Mouse (Mus musculus): ENCODE measurements around the gene Vps13a. TPM values are rescaled to one million over a fixed set of nuclear protein-coding genes. Genes with fewer than 3 reads are reported as not detected.

Gene Vps13a
- polyA plus RNA-seq, 1 experiment from 2014 or later = 7.5 TPM

DNA sequence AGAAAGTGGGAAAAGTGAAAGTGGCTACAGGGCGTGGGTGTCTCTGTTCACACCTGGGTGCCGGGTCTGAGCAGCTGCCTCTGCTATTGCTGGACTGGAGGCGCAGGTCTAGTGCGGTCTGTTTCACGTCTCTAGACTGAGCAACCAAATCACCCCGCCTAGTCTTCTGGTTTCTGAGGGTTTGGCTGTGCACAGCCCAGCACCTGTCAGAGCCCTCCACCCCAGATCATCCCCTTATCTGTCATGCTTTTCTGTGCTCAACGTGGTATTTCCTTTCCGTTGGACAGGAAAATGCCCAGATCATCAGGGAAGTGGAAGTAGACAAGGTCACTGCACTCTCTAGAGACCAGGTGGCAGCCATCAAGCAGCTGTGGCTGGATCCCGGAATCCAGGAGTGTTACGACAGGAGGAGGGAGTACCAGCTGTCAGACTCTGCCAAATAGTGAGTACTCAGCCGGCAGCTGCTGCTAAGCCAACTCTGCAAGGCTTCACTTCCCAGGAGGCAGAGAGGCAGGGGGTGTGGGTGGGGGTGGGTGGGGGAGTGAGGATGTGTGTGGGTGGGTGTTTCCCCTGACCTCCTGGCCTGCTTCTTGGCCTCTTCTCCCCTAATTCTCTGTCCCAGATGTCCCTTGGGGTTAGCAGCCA is 182.0 kb downstream of the Vps13a start:
- no peak overlapping the region for H3K27ac ChIP-seq
- 55% methylated on average over 11 of the region's 11 CpGs for WGBS
- H3K27me3 ChIP-seq (ENCODE audit: insufficient read depth, poor library complexity, severe bottlenecking) = peaks cover 4% of the 10 kb centered on the region; the same call in 1 of the 2 replicates
- H3K9me3 ChIP-seq = no peaks in the 10 kb centered on the region
- peak; percentile 38 for DNase-seq (ENCODE audit: low spot score)
- peaks cover 12% of the 10 kb centered on the region for H3K4me1 ChIP-seq (replicated peaks)
- no peaks in the 10 kb centered on the region for H3K36me3 ChIP-seq
- H3K4me3 ChIP-seq = no peak overlapping the region

GRCm38 (mm10) chr19:16597216-16597615 is 183.5 kb downstream of the Vps13a start:
- WGBS = 91% methylated on average over 6 of the region's 6 CpGs

DNA sequence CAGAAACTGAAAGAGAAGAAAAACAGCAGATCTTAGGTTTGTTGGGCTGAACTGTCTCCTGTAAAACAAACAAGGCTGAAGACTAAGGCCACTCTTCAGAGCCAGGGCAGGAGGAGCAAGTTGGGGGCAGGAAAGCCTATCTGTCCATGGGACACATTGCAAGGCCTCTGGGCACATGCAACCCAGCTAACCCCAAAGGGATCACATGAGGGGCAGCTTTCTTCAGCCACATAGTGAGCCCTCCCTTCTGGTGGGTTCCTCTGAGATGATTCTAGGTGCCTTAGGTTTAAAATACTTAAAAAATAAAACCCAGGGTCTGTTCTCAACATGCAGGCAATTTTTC is 186.8 kb downstream of the Vps13a start:
- H3K4me3 ChIP-seq = no peak overlapping the region

More at GRCm38 (mm10) chr19:16597216-16597615, 183.5 kb downstream of the Vps13a start:
- Histone ChIP-seq H3K9me3 (no peaks in the 10 kb centered on the region), H3K27ac (no peak overlapping the region), H3K4me3 (no peak overlapping the region), H3K4me1 (replicated peaks) (peaks cover 12% of the 10 kb centered on the region), H3K36me3 (no peaks in the 10 kb centered on the region), H3K27me3 (ENCODE audit: insufficient read depth, poor library complexity, severe bottlenecking) (peaks cover 4% of the 10 kb centered on the region; the same call in 1 of the 2 replicates)
- no peak for DNase-seq (ENCODE audit: low spot score)

DNA sequence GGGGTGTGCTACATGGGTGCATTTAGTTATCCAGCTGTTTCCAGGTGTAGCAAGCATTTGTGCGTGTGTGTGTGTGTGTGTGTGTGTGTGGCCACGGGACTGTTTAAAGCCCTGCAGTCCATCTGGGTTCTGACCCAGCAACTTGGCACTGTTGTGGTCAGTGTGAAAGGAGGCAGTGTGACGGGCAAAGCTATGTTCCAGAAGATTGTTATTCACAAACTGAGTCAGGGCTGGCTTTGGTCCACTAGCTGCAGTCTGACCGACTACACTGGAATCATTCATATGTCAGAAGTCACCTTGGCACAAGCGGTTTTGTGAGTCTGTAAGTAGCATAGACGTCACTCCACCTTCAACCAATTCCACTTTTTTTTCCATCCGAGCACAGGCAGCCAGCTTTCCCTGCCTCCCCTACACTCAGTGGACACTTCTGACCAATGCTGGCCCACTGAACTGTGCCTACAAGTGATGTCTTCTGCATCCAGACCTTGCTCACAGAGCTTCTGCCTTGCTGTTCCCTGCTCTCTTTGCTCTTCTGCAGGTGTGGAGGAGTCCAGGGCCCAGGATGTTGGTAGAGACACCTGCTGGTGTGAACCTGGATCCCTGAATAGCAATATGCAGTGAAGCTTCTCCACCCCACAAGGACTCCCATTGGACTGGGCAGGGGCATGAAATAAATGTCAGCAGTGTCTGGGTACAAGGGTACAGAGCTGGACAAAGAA is 187.3 kb downstream of the Vps13a start:
- Histone ChIP-seq H3K36me3 (no peaks in the 10 kb centered on the region), H3K9me3 (no peaks in the 10 kb centered on the region), H3K27me3 (ENCODE audit: insufficient read depth, poor library complexity, severe bottlenecking) (peaks cover 4% of the 10 kb centered on the region; the same call in 1 of the 2 replicates), H3K27ac (no peak overlapping the region), H3K4me3 (no peak overlapping the region), H3K4me1 (replicated peaks) (peaks cover 4% of the 10 kb centered on the region; the same call in 1 of the 2 replicates)
- 89% methylated on average over 7 of the region's 7 CpGs for WGBS
- DNase-seq (ENCODE audit: low spot score) = no peak

More for the DNA sequence above, 186.8 kb downstream of the Vps13a start:
- no peaks in the 10 kb centered on the region for H3K36me3 ChIP-seq
- no peak overlapping the region for H3K27ac ChIP-seq
- no peaks in the 10 kb centered on the region for H3K9me3 ChIP-seq
- no peak for DNase-seq (ENCODE audit: low spot score)
- H3K4me1 ChIP-seq (replicated peaks) = peaks cover 9% of the 10 kb centered on the region
- peaks cover 4% of the 10 kb centered on the region; the same call in 1 of the 2 replicates for H3K27me3 ChIP-seq (ENCODE audit: insufficient read depth, poor library complexity, severe bottlenecking)

DNA sequence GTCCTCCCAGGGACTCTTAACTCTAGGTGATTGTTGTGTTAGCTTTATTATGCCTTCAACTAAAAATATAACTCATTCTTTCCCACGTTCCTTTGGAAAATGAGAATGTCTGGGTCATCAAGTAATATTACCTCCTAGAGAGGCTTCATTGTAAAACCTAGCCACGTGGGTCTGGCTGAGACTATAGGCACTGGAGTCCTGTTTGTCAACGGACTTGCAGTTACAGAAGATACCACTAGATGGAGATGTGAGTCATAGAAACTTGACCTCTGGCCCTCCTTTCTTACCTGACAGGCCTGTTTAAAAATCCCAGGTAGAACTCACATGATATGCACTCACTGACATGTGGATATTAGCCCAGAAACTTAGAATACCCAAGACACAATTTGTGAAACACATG is 195.4 kb downstream of the Vps13a start:
- no peak for DNase-seq (ENCODE audit: low spot score)
- 16% methylated on average over 3 of the region's 3 CpGs for WGBS
- Histone ChIP-seq H3K36me3 (no peaks in the 10 kb centered on the region), H3K4me1 (replicated peaks) (no peaks in the 10 kb centered on the region), H3K27ac (no peak overlapping the region), H3K27me3 (ENCODE audit: insufficient read depth, poor library complexity, severe bottlenecking) (no peaks in the 10 kb centered on the region; the same call in 1 of the 2 replicates), H3K4me3 (no peak overlapping the region), H3K9me3 (no peaks in the 10 kb centered on the region)

DNA sequence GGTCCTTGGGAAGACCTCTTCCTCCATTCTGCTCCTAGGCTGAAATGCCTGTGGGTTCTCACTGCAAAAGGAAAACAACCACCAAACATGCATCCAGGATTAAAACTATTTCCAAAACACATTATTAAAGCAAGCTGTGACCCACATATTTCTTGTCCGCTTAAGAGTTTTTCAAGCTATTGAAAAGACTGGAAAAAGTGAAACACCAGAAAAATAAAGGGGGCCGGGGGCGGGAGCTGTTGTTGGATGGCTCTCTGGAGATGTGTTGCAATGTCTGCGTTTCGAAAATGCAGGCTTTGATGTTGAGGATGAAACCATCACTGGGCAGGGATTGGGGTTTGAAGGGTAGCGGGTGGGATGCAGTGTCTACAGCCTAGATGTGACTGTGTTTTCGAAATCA is 196.2 kb downstream of the Vps13a start:
- H3K9me3 ChIP-seq = no peaks in the 10 kb centered on the region
- no peak for DNase-seq (ENCODE audit: low spot score)
- no peak overlapping the region for H3K27ac ChIP-seq
- H3K27me3 ChIP-seq (ENCODE audit: insufficient read depth, poor library complexity, severe bottlenecking) = no peaks in the 10 kb centered on the region; the same call in 1 of the 2 replicates
- H3K4me1 ChIP-seq (replicated peaks) = no peaks in the 10 kb centered on the region
- no peaks in the 10 kb centered on the region for H3K36me3 ChIP-seq
- 91% methylated on average over 7 of the region's 7 CpGs for WGBS
- H3K4me3 ChIP-seq = no peak overlapping the region

DNA sequence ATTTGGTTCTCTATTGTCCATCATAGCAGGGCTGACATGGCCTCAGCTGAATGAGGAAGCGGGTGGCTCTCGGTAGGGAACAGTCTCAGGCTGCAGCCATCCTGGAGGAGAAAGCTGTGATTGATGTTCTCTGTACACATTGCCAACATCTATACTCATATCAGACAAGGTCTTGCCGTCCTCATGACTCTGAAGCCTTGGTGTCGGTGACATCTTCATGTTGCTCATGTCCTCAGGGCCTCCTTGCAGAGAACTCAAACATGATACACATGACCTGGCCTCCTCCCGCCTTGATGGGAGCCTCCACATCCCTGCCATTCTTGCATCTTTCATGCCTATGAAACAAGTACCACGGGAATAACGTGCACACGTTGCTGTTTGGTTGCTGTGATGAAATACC is 200.2 kb downstream of the Vps13a start:
- no peaks in the 10 kb centered on the region for H3K9me3 ChIP-seq
- H3K4me3 ChIP-seq = no peak overlapping the region
- no peak overlapping the region for H3K27ac ChIP-seq
- 91% methylated on average over 8 of the region's 8 CpGs for WGBS
- H3K27me3 ChIP-seq (ENCODE audit: insufficient read depth, poor library complexity, severe bottlenecking) = no peaks in the 10 kb centered on the region; the same call in 1 of the 2 replicates
- H3K4me1 ChIP-seq (replicated peaks) = no peaks in the 10 kb centered on the region
- H3K36me3 ChIP-seq = no peaks in the 10 kb centered on the region
- DNase-seq (ENCODE audit: low spot score) = no peak

GRCm38 (mm10) chr19:16579656-16580260 is 201.0 kb downstream of the Vps13a start:
- H3K27me3 ChIP-seq (ENCODE audit: insufficient read depth, poor library complexity, severe bottlenecking) = no peaks in the 10 kb centered on the region; the same call in 1 of the 2 replicates
- no peak overlapping the region for H3K27ac ChIP-seq
- no peaks in the 10 kb centered on the region for H3K4me1 ChIP-seq (replicated peaks)
- no peaks in the 10 kb centered on the region for H3K36me3 ChIP-seq
- H3K4me3 ChIP-seq = no peak overlapping the region
- WGBS = 83% methylated on average over 7 of the region's 7 CpGs
- no peak for DNase-seq (ENCODE audit: low spot score)
- H3K9me3 ChIP-seq = no peaks in the 10 kb centered on the region

GRCm38 (mm10) chr19:16576790-16577189 is 203.9 kb downstream of the Vps13a start:
- no peak overlapping the region for H3K27ac ChIP-seq
- H3K27me3 ChIP-seq (ENCODE audit: insufficient read depth, poor library complexity, severe bottlenecking) = no peaks in the 10 kb centered on the region
- no peak overlapping the region for H3K4me3 ChIP-seq
- no peak for DNase-seq (ENCODE audit: low spot score)
- 94% methylated on average over 6 of the region's 6 CpGs for WGBS
- no peaks in the 10 kb centered on the region for H3K36me3 ChIP-seq
- no peaks in the 10 kb centered on the region for H3K9me3 ChIP-seq
- no peaks in the 10 kb centered on the region for H3K4me1 ChIP-seq (replicated peaks)

Other genes with a start within 250 kb of the Vps13a start
- gene Foxb2, start 92.9 kb upstream of the Vps13a start, polyA plus RNA-seq (2016; fragmentation: Nextera tagmentation; extraction: Ambion mirVana) = 0.26 and 0.29 TPM in 2 replicates
- gene Prune2, start 175.2 kb upstream of the Vps13a start, polyA plus RNA-seq (2016; fragmentation: Nextera tagmentation; extraction: Ambion mirVana) = 1.7 and 1.9 TPM in 2 replicates